In genomic region chr9:110725721-110726135, GRCm38 (mm10) we compare ENCODE assay signal across 10 mouse cellular contexts. TPM values are rescaled to one million over a fixed set of nuclear protein-coding genes. Genes with fewer than 3 reads are reported as not detected.
A peak's percentile ranks its signal among the peaks of the same experiment; 100 is the strongest.
DNase-seq lines count a peak whose midpoint lies in the region; ATAC-seq and TF ChIP-seq lines count a peak whose summit lies in the region.
"Had no signal": no experiment of that assay in that cellular context is flagged by ENCODE, and none has a peak within 500 bp of the region (broad histone marks: within the 10 kb centered on the region; RNA-seq: fewer than 3 reads in every experiment).

No protein-coding gene starts in this region.

- H3K4me2 ChIP-seq in heart, postnatal 0 days (ENCODE audit: low read depth, low read length), result no peak overlapping the region
- no peak overlapping the region for H3K4me2 ChIP-seq in stomach, embryonic 15.5 days

- H3K27ac ChIP-seq in heart, postnatal 0 days (ENCODE audit: low read depth), result no peak overlapping the region
- H3K27ac ChIP-seq in stomach, embryonic 15.5 days, result no peak overlapping the region
- H3K27ac ChIP-seq: left cerebral cortex, adult 2 months had no signal

- H3K36me3 ChIP-seq in heart, postnatal 0 days (replicated peaks; ENCODE audit: control insufficient read depth, insufficient read depth, low read length), result peaks cover 7% of the 10 kb centered on the region; the same call in 1 of the 2 replicates
- H3K36me3 ChIP-seq in stomach, embryonic 15.5 days, result peaks cover 4% of the 10 kb centered on the region; the same call in 1 of the 2 replicates

- H3K9me3 ChIP-seq in heart, postnatal 0 days (replicated peaks; ENCODE audit: control insufficient read depth, low read length), result no peaks in the 10 kb centered on the region
- no peaks in the 10 kb centered on the region for H3K9me3 ChIP-seq in stomach, embryonic 15.5 days

- peak; percentile 51; the same call in 1 of the 2 replicates for ATAC-seq in heart, postnatal 0 days (ENCODE audit: insufficient read depth, low read depth)
- 0 out of 2 replicates have a peak, but pooled peaks have one; percentile 8 for ATAC-seq in stomach, embryonic 15.5 days (ENCODE audit: insufficient read depth, low FRiP score, low read depth)
- no peak for ATAC-seq in megakaryocyte-erythroid progenitor cell, adult 5-6 weeks (replicated peaks; ENCODE audit: low FRiP score, low TSS enrichment, poor library complexity, severe bottlenecking)

- H3K9ac ChIP-seq in heart, postnatal 0 days (replicated peaks; ENCODE audit: low read depth, low read length), result no peak overlapping the region
- no peak overlapping the region for H3K9ac ChIP-seq in stomach, embryonic 15.5 days

- DNase-seq in cerebellum, adult 9-11 months, result peak; percentile 40
- no peak for DNase-seq in cerebellum, postnatal 36 days
- DNase-seq in ovary, adult 18-20 months (ENCODE audit: low spot score), result peak; percentile 66
- no peak for DNase-seq in ovary, postnatal 14 days (ENCODE audit: low spot score)
- DNase-seq in heart, postnatal 0 days (ENCODE audit: low spot score), result peak; percentile 46
- peak; percentile 75 to 77 for DNase-seq in kidney, postnatal 36 days

- WGBS in heart, postnatal 0 days, result 21% methylated on average over 9 of the region's 9 CpGs
- WGBS in stomach, embryonic 15.5 days, result 15% methylated on average over 9 of the region's 9 CpGs

- no peak for TF ChIP-seq EP300 in heart, postnatal 0 days (IDR thresholded peaks at IDR 0.05; ENCODE audit: low read depth)

- no peak overlapping the region for H3K4me3 ChIP-seq in heart, postnatal 0 days (ENCODE audit: low read depth, low read length)
- no peak overlapping the region for H3K4me3 ChIP-seq in stomach, embryonic 15.5 days (replicated peaks)
- H3K4me3 ChIP-seq: left cerebral cortex, adult 2 months had no signal

- peaks cover 8% of the 10 kb centered on the region; the same call in 1 of the 2 replicates for H3K4me1 ChIP-seq in heart, postnatal 0 days (ENCODE audit: control insufficient read depth, insufficient read depth)
- peaks cover 14% of the 10 kb centered on the region; the same call in 1 of the 2 replicates for H3K4me1 ChIP-seq in stomach, embryonic 15.5 days

- H3K27me3 ChIP-seq in heart, postnatal 0 days (ENCODE audit: control insufficient read depth, insufficient read depth, low read length), result no peaks in the 10 kb centered on the region
- H3K27me3 ChIP-seq in stomach, embryonic 15.5 days (replicated peaks), result peaks cover 19% of the 10 kb centered on the region

- no peak for TF ChIP-seq CTCF in heart, postnatal 0 days (IDR thresholded peaks at IDR 0.05; ENCODE audit: low read depth)

RNA-seq across cellular contexts. Expression of gene Myl3, which starts 15.9 kb away (rescaled TPM):
- total RNA-seq in heart, postnatal 0 days (2014; rRNA removed; ENCODE audit: low replicate concordance), result 7,206 and 8,752 TPM in 2 replicates
- 7,883 and 7,975 TPM in 2 replicates for polyA plus RNA-seq in heart, postnatal 0 days (2015; fragmentation: Nextera tagmentation; extraction: Ambion mirVana)
- polyA plus RNA-seq in stomach, embryonic 15.5 days (2015; fragmentation: Nextera tagmentation; extraction: Ambion mirVana), result 2.6 and 2.7 TPM in 2 replicates
- total RNA-seq in megakaryocyte-erythroid progenitor cell, adult 5-6 weeks (2014; fragmentation: Nextera tagmentation), result not detected in 2 replicates
- total RNA-seq in megakaryocyte-erythroid progenitor cell, adult 5-6 weeks (2017), result not detected in 2 replicates
- total RNA-seq: CH12.LX; left cerebral cortex, adult 2 months had no signal

RNA-seq across cellular contexts. Expression of gene Pth1r, which starts 21.2 kb away (rescaled TPM):
- total RNA-seq in heart, postnatal 0 days (2014; rRNA removed; ENCODE audit: low replicate concordance), result 34.2 and 41.8 TPM in 2 replicates
- polyA plus RNA-seq in heart, postnatal 0 days (2015; fragmentation: Nextera tagmentation; extraction: Ambion mirVana), result 11.4 and 12.0 TPM in 2 replicates
- 23.9 and 24.3 TPM in 2 replicates for polyA plus RNA-seq in stomach, embryonic 15.5 days (2015; fragmentation: Nextera tagmentation; extraction: Ambion mirVana)
- total RNA-seq in megakaryocyte-erythroid progenitor cell, adult 5-6 weeks (2014; fragmentation: Nextera tagmentation), result not detected in 2 replicates
- not detected in 2 replicates for total RNA-seq in megakaryocyte-erythroid progenitor cell, adult 5-6 weeks (2017)

Comparison
In these comparisons a context has a peak if more than half of its experiments do, and no peak if none do; other contexts are left out.
1. DNase-seq: peak in cerebellum, adult 9-11 months (single experiment), ovary, adult 18-20 months (single experiment), heart, postnatal 0 days (single experiment) and kidney, postnatal 36 days (2 of 2); none in cerebellum, postnatal 36 days (0 of 2) and ovary, postnatal 14 days (single experiment).
2. RNA of gene Myl3, which starts 15.9 kb away (total RNA-seq): 7,206 to 8,752 TPM in heart, postnatal 0 days; not detected in megakaryocyte-erythroid progenitor cell, adult 5-6 weeks; every median in the first group is over 1,000 times any median in the second.
3. RNA of gene Pth1r, which starts 21.2 kb away (total RNA-seq): 34.2 to 41.8 TPM in heart, postnatal 0 days; not detected in megakaryocyte-erythroid progenitor cell, adult 5-6 weeks; every median in the first group is over 10 times any median in the second.